Mouse (Mus musculus) adrenal gland, postnatal 10 days (tissue): ENCODE data around the gene Gm12845. TPM values are rescaled to one million over a fixed set of nuclear protein-coding genes. Genes with fewer than 3 reads are reported as not detected.

Source experiments
- total RNA-seq, 2 experiments: library from RNA; stranded (reverse); gene quantifications; 2 replicates each; pipeline ENCODE4 v1.2.3; 2021

The Gm12845 gene
- total RNA-seq, 2 experiments from 2014 or later = not detected

Other genes with a start within 250 kb of the Gm12845 start
- gene Rnf220, start 227.4 kb upstream of the Gm12845 start, total RNA-seq = 10 to 100 TPM; 67.8 to 72.4 TPM
- 10 to 100 TPM; 74.8 to 96.0 TPM for gene Eri3, start 174.0 kb upstream of the Gm12845 start, total RNA-seq
- 10 to 100 TPM; 25.6 to 29.6 TPM for gene Dmap1, start 42.1 kb upstream of the Gm12845 start, total RNA-seq
- gene Klf17, start 41.2 kb downstream of the Gm12845 start, total RNA-seq = not detected
- 1 to 10 TPM; 8.6 to 9.2 TPM for gene Slc6a9, start 110.1 kb downstream of the Gm12845 start, total RNA-seq
- under 1 TPM; 0.64 to 0.78 TPM for gene Ccdc24, start 148.1 kb downstream of the Gm12845 start, total RNA-seq
- gene B4galt2, start 159.1 kb downstream of the Gm12845 start, total RNA-seq = 10 to 100 TPM; 14.2 to 17.7 TPM
- 100 to 1,000 TPM; 145 to 149 TPM for gene Atp6v0b, start 162.9 kb downstream of the Gm12845 start, total RNA-seq
- 1 to 10 TPM; 5.6 to 7.0 TPM for gene Dph2, start 167.6 kb downstream of the Gm12845 start, total RNA-seq
- gene Ipo13, start 190.6 kb downstream of the Gm12845 start, total RNA-seq = 10 to 100 TPM; 39.0 to 55.1 TPM
- gene Artn, start 205.4 kb downstream of the Gm12845 start, total RNA-seq = under 1 TPM; 0.12 to 0.42 TPM